Mouse (Mus musculus): ENCODE results near the gene Fam240a. TPM values are rescaled to one million over a fixed set of nuclear protein-coding genes. Genes with fewer than 3 reads are reported as not detected.

The Fam240a gene
- total and polyA plus RNA-seq, 3 experiments: not detected

Other genes with a start within 250 kb of the Fam240a start
- gene Myl3, start 175.0 kb downstream of the Fam240a start, total RNA-seq (2012; rRNA removed): not detected in 2 replicates
- not detected for gene Myl3, start 175.0 kb downstream of the Fam240a start, polyA plus RNA-seq (2012; ENCODE audit: insufficient read depth in 1 of 2, insufficient read length in 2 of 2, low read depth in 1 of 2, low replicate concordance in 2 of 2, missing spikeins in 1 of 2)
- gene Pth1r, start 169.7 kb downstream of the Fam240a start, total RNA-seq (2012; rRNA removed): 0.15 and 0.33 TPM in 2 replicates
- under 1 TPM in 1 of 2 experiments, not detected in 1; 0.77 TPM for gene Pth1r, start 169.7 kb downstream of the Fam240a start, polyA plus RNA-seq (2012; ENCODE audit: insufficient read depth in 1 of 2, insufficient read length in 2 of 2, low read depth in 1 of 2, low replicate concordance in 2 of 2, missing spikeins in 1 of 2)
- gene Prss42, start 118.7 kb downstream of the Fam240a start, total RNA-seq (2012; rRNA removed): not detected in 2 replicates
- gene Prss42, start 118.7 kb downstream of the Fam240a start, polyA plus RNA-seq (2012; ENCODE audit: insufficient read depth in 1 of 2, insufficient read length in 2 of 2, low read depth in 1 of 2, low replicate concordance in 2 of 2, missing spikeins in 1 of 2): not detected
- gene Prss44, start 102.9 kb downstream of the Fam240a start, total RNA-seq (2012; rRNA removed): not detected in 2 replicates
- not detected for gene Prss44, start 102.9 kb downstream of the Fam240a start, polyA plus RNA-seq (2012; ENCODE audit: insufficient read depth in 1 of 2, insufficient read length in 2 of 2, low read depth in 1 of 2, low replicate concordance in 2 of 2, missing spikeins in 1 of 2)
- gene Prss43, start 90.2 kb downstream of the Fam240a start, total RNA-seq (2012; rRNA removed): not detected in 2 replicates
- gene Prss43, start 90.2 kb downstream of the Fam240a start, polyA plus RNA-seq (2012; ENCODE audit: insufficient read depth in 1 of 2, insufficient read length in 2 of 2, low read depth in 1 of 2, low replicate concordance in 2 of 2, missing spikeins in 1 of 2): not detected
- not detected in 2 replicates for gene Prss45, start 82.3 kb downstream of the Fam240a start, total RNA-seq (2012; rRNA removed)
- not detected for gene Prss45, start 82.3 kb downstream of the Fam240a start, polyA plus RNA-seq (2012; ENCODE audit: insufficient read depth in 1 of 2, insufficient read length in 2 of 2, low read depth in 1 of 2, low replicate concordance in 2 of 2, missing spikeins in 1 of 2)
- not detected in 2 replicates for gene Prss46, start 72.4 kb downstream of the Fam240a start, total RNA-seq (2012; rRNA removed)
- gene Prss46, start 72.4 kb downstream of the Fam240a start, polyA plus RNA-seq (2012; ENCODE audit: insufficient read depth in 1 of 2, insufficient read length in 2 of 2, low read depth in 1 of 2, low replicate concordance in 2 of 2, missing spikeins in 1 of 2): not detected
- not detected in 2 replicates for gene Prss50, start 58.9 kb downstream of the Fam240a start, total RNA-seq (2012; rRNA removed)
- gene Prss50, start 58.9 kb downstream of the Fam240a start, polyA plus RNA-seq (2012; ENCODE audit: insufficient read depth in 1 of 2, insufficient read length in 2 of 2, low read depth in 1 of 2, low replicate concordance in 2 of 2, missing spikeins in 1 of 2): not detected
- gene Als2cl, start 37.0 kb downstream of the Fam240a start, total RNA-seq (2012; rRNA removed): not detected in 2 replicates
- under 1 TPM in 1 of 2 experiments, not detected in 1; 0.21 TPM for gene Als2cl, start 37.0 kb downstream of the Fam240a start, polyA plus RNA-seq (2012; ENCODE audit: insufficient read depth in 1 of 2, insufficient read length in 2 of 2, low read depth in 1 of 2, low replicate concordance in 2 of 2, missing spikeins in 1 of 2)
- not detected in 2 replicates for gene Tmie, start 36.7 kb downstream of the Fam240a start, total RNA-seq (2012; rRNA removed)
- not detected for gene Tmie, start 36.7 kb downstream of the Fam240a start, polyA plus RNA-seq (2012; ENCODE audit: insufficient read depth in 1 of 2, insufficient read length in 2 of 2, low read depth in 1 of 2, low replicate concordance in 2 of 2, missing spikeins in 1 of 2)
- gene Tdgf1, start 29.3 kb upstream of the Fam240a start, total RNA-seq (2012; rRNA removed): not detected in 2 replicates
- not detected for gene Tdgf1, start 29.3 kb upstream of the Fam240a start, polyA plus RNA-seq (2012; ENCODE audit: insufficient read depth in 1 of 2, insufficient read length in 2 of 2, low read depth in 1 of 2, low replicate concordance in 2 of 2, missing spikeins in 1 of 2)
- not detected in 2 replicates for gene Lrrc2, start 34.7 kb upstream of the Fam240a start, total RNA-seq (2012; rRNA removed)
- gene Lrrc2, start 34.7 kb upstream of the Fam240a start, polyA plus RNA-seq (2012; ENCODE audit: insufficient read depth in 1 of 2, insufficient read length in 2 of 2, low read depth in 1 of 2, low replicate concordance in 2 of 2, missing spikeins in 1 of 2): under 1 TPM in 1 of 2 experiments, not detected in 1; 0.07 TPM
- gene Rtp3, start 73.7 kb upstream of the Fam240a start, total RNA-seq (2012; rRNA removed): not detected in 2 replicates
- not detected for gene Rtp3, start 73.7 kb upstream of the Fam240a start, polyA plus RNA-seq (2012; ENCODE audit: insufficient read depth in 1 of 2, insufficient read length in 2 of 2, low read depth in 1 of 2, low replicate concordance in 2 of 2, missing spikeins in 1 of 2)
- not detected in 2 replicates for gene Ltf, start 102.4 kb upstream of the Fam240a start, total RNA-seq (2012; rRNA removed)
- under 1 TPM in 1 of 2 experiments, not detected in 1; 0.11 TPM for gene Ltf, start 102.4 kb upstream of the Fam240a start, polyA plus RNA-seq (2012; ENCODE audit: insufficient read depth in 1 of 2, insufficient read length in 2 of 2, low read depth in 1 of 2, low replicate concordance in 2 of 2, missing spikeins in 1 of 2)
- 0.19 and 0.23 TPM in 2 replicates for gene Ccrl2, start 140.7 kb upstream of the Fam240a start, total RNA-seq (2012; rRNA removed)
- gene Ccrl2, start 140.7 kb upstream of the Fam240a start, polyA plus RNA-seq (2012; ENCODE audit: insufficient read depth in 1 of 2, insufficient read length in 2 of 2, low read depth in 1 of 2, low replicate concordance in 2 of 2, missing spikeins in 1 of 2): under 1 TPM in 1 of 2 experiments, not detected in 1; 0.75 TPM
- 26.0 and 28.4 TPM in 2 replicates for gene Lrrfip2, start 200.7 kb upstream of the Fam240a start, total RNA-seq (2012; rRNA removed)
- 10 to 100 TPM in 1 of 2 experiments, not detected in 1; 42.7 TPM for gene Lrrfip2, start 200.7 kb upstream of the Fam240a start, polyA plus RNA-seq (2012; ENCODE audit: insufficient read depth in 1 of 2, insufficient read length in 2 of 2, low read depth in 1 of 2, low replicate concordance in 2 of 2, missing spikeins in 1 of 2)

Measured in MEL (cell line).